ENCODE assay signal across 10 mouse cellular contexts in the genomic region with DNA sequence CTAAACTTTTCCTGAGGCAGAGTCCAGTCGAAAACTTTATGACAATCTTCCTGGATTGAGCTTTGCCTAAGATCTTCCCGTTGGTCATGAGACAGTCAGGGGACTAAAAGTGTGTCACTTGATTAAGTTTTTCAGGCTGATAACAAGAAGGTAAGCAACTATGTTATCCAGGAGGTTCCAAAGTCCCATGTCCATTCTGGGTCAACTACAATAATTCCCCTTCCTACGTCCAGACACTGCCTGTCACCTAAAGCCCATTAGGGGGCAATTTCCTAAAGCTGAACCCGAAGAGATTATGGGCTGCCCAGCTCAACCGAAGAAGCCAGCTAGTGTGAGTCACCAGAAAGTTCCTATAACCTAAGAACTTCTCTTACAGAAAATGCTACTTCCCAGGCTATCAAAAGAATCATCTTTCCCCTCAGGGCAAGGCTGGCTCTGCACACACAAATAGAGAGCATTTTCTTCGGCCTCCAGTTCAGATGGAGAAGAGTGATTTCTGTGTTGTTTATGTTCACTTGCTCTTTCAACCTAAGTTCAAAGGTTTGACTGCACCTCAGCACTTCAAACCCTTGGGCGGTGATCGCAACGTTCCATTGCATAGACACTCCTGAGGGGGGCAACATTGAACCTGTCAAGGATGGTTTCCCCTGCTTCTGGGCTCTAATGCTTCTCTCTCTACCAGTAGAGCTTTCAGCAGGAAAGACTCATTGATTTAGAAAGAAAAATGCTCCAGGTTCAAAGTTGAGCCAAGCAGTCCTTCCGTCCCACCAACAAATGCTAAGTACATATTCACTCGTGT.
DNase-seq lines count a peak whose midpoint lies in the region; ATAC-seq and TF ChIP-seq lines count a peak whose summit lies in the region.
"Had no signal": no experiment of that assay in that cellular context is flagged by ENCODE, and none has a peak within 500 bp of the region (broad histone marks: within the 10 kb centered on the region; RNA-seq: fewer than 3 reads in every experiment).

No protein-coding gene starts in this region.

- no peaks in the 10 kb centered on the region for H3K36me3 ChIP-seq in heart, embryonic 12.5 days
- H3K36me3 ChIP-seq in ES-Bruce4 (ENCODE audit: control insufficient read depth, insufficient read depth, low read length, poor library complexity, severe bottlenecking), result no peaks in the 10 kb centered on the region
- no peaks in the 10 kb centered on the region for H3K36me3 ChIP-seq in liver, embryonic 12.5 days
- H3K36me3 ChIP-seq in stomach, embryonic 15.5 days, result no peaks in the 10 kb centered on the region
- no peaks in the 10 kb centered on the region for H3K36me3 ChIP-seq in neural tube, embryonic 15.5 days
- H3K36me3 ChIP-seq: hindbrain, embryonic 15.5 days had no signal

- WGBS in heart, embryonic 12.5 days, result 50% methylated on average over 11 of the region's 11 CpGs
- WGBS in liver, embryonic 12.5 days (ENCODE audit: insufficient replicate concordance), result 42% methylated on average over 11 of the region's 11 CpGs
- 30% methylated on average over 11 of the region's 11 CpGs for WGBS in stomach, embryonic 15.5 days
- WGBS in neural tube, embryonic 15.5 days, result 64% methylated on average over 11 of the region's 11 CpGs

- peak; percentile 15 to 36 for DNase-seq in heart, adult 9 months (ENCODE audit: low spot score in 2 of 2)
- DNase-seq in cerebellum, adult 11 months, result peak; percentile 47
- DNase-seq in heart, postnatal 36 days, result peak; percentile 29 to 40

- no peak overlapping the region for H3K4me2 ChIP-seq in heart, embryonic 12.5 days
- no peak overlapping the region for H3K4me2 ChIP-seq in liver, embryonic 12.5 days
- H3K4me2 ChIP-seq in stomach, embryonic 15.5 days, result no peak overlapping the region
- H3K4me2 ChIP-seq in neural tube, embryonic 15.5 days, result no peak overlapping the region
- H3K4me2 ChIP-seq: hindbrain, embryonic 15.5 days had no signal

- H3K4me3 ChIP-seq in heart, embryonic 12.5 days, result no peak overlapping the region
- no peak overlapping the region for H3K4me3 ChIP-seq in ES-Bruce4 (ENCODE audit: low read depth, low read length)
- no peak overlapping the region for H3K4me3 ChIP-seq in liver, embryonic 12.5 days
- H3K4me3 ChIP-seq in stomach, embryonic 15.5 days (replicated peaks), result no peak overlapping the region
- H3K4me3 ChIP-seq in neural tube, embryonic 15.5 days (replicated peaks), result no peak overlapping the region
- H3K4me3 ChIP-seq: hindbrain, embryonic 15.5 days; myocyte had no signal

- TF ChIP-seq CTCF in ES-Bruce4 (IDR thresholded peaks at IDR 0.05; ENCODE audit: low read depth, low read length), result peak; percentile 53

- no peaks in the 10 kb centered on the region for H3K27me3 ChIP-seq in heart, embryonic 12.5 days (replicated peaks)
- H3K27me3 ChIP-seq in ES-Bruce4 (ENCODE audit: control insufficient read depth, insufficient read depth, low read length, poor library complexity, severe bottlenecking), result no peaks in the 10 kb centered on the region
- H3K27me3 ChIP-seq in liver, embryonic 12.5 days (replicated peaks), result no peaks in the 10 kb centered on the region
- H3K27me3 ChIP-seq in stomach, embryonic 15.5 days (replicated peaks), result no peaks in the 10 kb centered on the region
- no peaks in the 10 kb centered on the region for H3K27me3 ChIP-seq in neural tube, embryonic 15.5 days (replicated peaks)
- H3K27me3 ChIP-seq: hindbrain, embryonic 15.5 days had no signal

- no peak for TF ChIP-seq EP300 in ES-Bruce4 (IDR thresholded peaks at IDR 0.05; ENCODE audit: insufficient read depth, low read depth, low read length)

- no peaks in the 10 kb centered on the region for H3K9me3 ChIP-seq in heart, embryonic 12.5 days (replicated peaks)
- no peaks in the 10 kb centered on the region for H3K9me3 ChIP-seq in ES-Bruce4 (replicated peaks; ENCODE audit: control insufficient read depth, insufficient read depth, low read length, poor library complexity, severe bottlenecking)
- H3K9me3 ChIP-seq in liver, embryonic 12.5 days (replicated peaks), result no peaks in the 10 kb centered on the region
- H3K9me3 ChIP-seq in stomach, embryonic 15.5 days, result no peaks in the 10 kb centered on the region
- H3K9me3 ChIP-seq in neural tube, embryonic 15.5 days (replicated peaks), result no peaks in the 10 kb centered on the region
- H3K9me3 ChIP-seq: hindbrain, embryonic 15.5 days had no signal

- intact Hi-C loops in heart, postnatal 36 days (cut with DNase I), result loop anchor here (2.0 to 10.0 kb wide), 5 partner anchors 171 to 693 kb away; a partner anchor contains a TSS

- H3K27ac ChIP-seq in heart, embryonic 12.5 days (ENCODE audit: poor library complexity, severe bottlenecking), result no peak overlapping the region
- H3K27ac ChIP-seq in ES-Bruce4 (ENCODE audit: insufficient read depth, low read length), result no peak overlapping the region
- no peak overlapping the region for H3K27ac ChIP-seq in liver, embryonic 12.5 days
- H3K27ac ChIP-seq in stomach, embryonic 15.5 days, result 0 out of 2 replicates have a peak overlapping the region, but pooled peaks have one; percentile 19
- H3K27ac ChIP-seq in neural tube, embryonic 15.5 days (replicated peaks), result no peak overlapping the region
- H3K27ac ChIP-seq: hindbrain, embryonic 15.5 days had no signal

- no peak overlapping the region for H3K9ac ChIP-seq in heart, embryonic 12.5 days
- no peak overlapping the region for H3K9ac ChIP-seq in ES-Bruce4 (ENCODE audit: low read depth, poor library complexity, severe bottlenecking)
- H3K9ac ChIP-seq in liver, embryonic 12.5 days, result no peak overlapping the region
- H3K9ac ChIP-seq in stomach, embryonic 15.5 days, result no peak overlapping the region
- no peak overlapping the region for H3K9ac ChIP-seq in neural tube, embryonic 15.5 days (replicated peaks)
- H3K9ac ChIP-seq: hindbrain, embryonic 15.5 days had no signal

- TF ChIP-seq POLR2A in ES-Bruce4 (IDR thresholded peaks at IDR 0.05; ENCODE audit: insufficient read depth, low read length), result no peak

- no peak for ATAC-seq in heart, embryonic 12.5 days (ENCODE audit: insufficient number of reproducible peaks, low FRiP score)
- ATAC-seq in liver, embryonic 12.5 days, result 0 out of 2 replicates have a peak, but pooled peaks have one; percentile 49
- ATAC-seq in stomach, embryonic 15.5 days (ENCODE audit: insufficient read depth, low FRiP score, low read depth), result peak; percentile 66; the same call in 1 of the 2 replicates
- no peak for ATAC-seq in neural tube, embryonic 15.5 days (ENCODE audit: low FRiP score)

- no peaks in the 10 kb centered on the region for H3K4me1 ChIP-seq in heart, embryonic 12.5 days (replicated peaks)
- no peaks in the 10 kb centered on the region for H3K4me1 ChIP-seq in ES-Bruce4 (ENCODE audit: control insufficient read depth, insufficient read depth, low read length)
- H3K4me1 ChIP-seq in liver, embryonic 12.5 days, result no peaks in the 10 kb centered on the region
- H3K4me1 ChIP-seq in stomach, embryonic 15.5 days, result no peaks in the 10 kb centered on the region
- H3K4me1 ChIP-seq in neural tube, embryonic 15.5 days, result no peaks in the 10 kb centered on the region
- H3K4me1 ChIP-seq: hindbrain, embryonic 15.5 days had no signal

Comparison
In these comparisons a context has a peak if more than half of its experiments do, and no peak if none do; other contexts are left out.
1. ATAC-seq: peak in liver, embryonic 12.5 days (single experiment) and stomach, embryonic 15.5 days (single experiment); none in heart, embryonic 12.5 days (single experiment) and neural tube, embryonic 15.5 days (single experiment).
2. Peak in every context shown above with its lines, with median percentiles within 50 percentile points of each other: DNase-seq.